Mouse (Mus musculus): ENCODE measurements around the gene Igf2r. TPM values are rescaled to one million over a fixed set of nuclear protein-coding genes. Genes with fewer than 3 reads are reported as not detected.
A peak's percentile ranks its signal among the peaks of the same experiment; 100 is the strongest.

The Igf2r gene
- polyA plus RNA-seq, 3 experiments from 2014 or later: 14.8 to 40.1 (median 36.0) TPM

DNA sequence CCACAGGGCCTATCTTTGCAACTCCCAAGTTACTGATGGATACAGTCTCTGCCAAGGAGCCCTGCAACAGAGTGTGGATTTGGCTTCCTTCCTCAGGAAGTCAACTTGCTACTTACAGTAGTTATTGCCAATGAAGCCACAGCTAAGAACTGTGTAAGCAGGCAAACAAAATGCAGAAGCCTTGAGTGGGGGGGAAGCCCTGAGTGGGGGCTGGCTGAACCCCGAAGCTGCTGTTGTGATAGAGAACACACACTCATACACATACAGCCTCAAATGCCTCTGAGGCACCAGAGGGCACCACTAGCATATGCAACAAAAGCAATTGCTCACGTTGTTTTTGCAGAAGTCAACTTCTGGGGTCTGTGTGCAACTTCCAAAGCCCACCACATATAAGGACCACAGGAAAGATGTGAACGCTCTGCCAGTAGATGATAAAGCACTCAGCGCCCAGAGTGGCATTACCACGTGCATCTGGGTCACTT lies 55.3 kb downstream of the Igf2r start:
- ATAC-seq: no peak

DNA sequence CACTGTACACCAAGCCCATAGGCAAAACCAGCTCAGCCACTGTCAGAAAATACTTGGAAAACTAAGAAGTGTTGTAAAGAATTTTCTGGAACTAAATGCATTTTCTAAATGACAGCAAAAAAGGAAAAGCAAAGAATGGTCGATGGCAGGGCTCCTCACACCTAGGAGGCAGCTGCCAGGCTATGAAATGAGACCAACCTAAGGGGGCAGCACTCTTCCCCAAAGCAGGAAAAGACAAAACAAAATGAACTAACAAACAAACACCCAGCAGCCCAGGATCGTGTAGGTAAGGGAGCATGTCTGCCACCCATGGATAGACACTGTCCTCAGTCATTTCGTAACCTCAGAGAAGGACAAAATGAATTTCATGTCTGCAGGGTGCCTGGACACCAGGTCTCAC lies 56.5 kb downstream of the Igf2r start:
- no peak for ATAC-seq

DNA sequence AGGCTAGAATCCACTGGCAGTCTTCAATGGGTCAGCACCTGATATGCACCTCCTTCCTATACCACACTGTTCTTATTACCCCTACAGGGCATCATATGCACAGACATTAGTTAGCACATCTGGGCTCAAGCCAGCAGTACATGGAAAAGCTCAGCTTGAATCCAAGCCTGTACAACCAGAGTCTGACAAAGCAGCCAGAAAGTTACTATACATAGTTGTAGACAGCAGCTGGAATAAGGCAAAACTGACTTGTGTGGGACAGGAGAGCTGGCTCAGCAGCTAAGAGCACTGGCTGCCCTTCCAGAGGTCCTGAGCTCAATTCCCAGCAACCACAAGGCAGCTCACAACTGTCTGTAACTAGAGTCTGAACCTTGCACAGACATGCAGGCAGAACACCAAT lies 57.3 kb downstream of the Igf2r start:
- ATAC-seq: no peak

DNA sequence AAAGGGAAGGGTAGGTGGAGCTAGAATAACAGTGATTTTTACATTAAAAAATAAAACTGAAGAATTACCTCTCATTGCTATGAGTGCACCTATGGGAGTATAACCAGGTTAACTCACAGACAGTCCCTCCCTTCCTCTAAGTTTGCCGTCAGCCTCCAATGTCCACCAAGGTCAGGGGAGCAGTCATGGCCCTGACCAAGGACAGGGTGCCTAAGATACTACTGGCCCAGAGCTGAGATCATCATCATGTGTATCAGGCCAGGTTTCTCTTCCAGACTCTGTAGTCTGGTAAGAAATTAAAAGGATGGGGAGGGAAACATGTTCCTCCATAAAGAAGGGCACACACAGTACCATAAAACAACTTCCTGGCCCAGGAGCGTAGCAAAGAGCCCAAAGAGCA lies 58.5 kb downstream of the Igf2r start:
- no peak for ATAC-seq

DNA sequence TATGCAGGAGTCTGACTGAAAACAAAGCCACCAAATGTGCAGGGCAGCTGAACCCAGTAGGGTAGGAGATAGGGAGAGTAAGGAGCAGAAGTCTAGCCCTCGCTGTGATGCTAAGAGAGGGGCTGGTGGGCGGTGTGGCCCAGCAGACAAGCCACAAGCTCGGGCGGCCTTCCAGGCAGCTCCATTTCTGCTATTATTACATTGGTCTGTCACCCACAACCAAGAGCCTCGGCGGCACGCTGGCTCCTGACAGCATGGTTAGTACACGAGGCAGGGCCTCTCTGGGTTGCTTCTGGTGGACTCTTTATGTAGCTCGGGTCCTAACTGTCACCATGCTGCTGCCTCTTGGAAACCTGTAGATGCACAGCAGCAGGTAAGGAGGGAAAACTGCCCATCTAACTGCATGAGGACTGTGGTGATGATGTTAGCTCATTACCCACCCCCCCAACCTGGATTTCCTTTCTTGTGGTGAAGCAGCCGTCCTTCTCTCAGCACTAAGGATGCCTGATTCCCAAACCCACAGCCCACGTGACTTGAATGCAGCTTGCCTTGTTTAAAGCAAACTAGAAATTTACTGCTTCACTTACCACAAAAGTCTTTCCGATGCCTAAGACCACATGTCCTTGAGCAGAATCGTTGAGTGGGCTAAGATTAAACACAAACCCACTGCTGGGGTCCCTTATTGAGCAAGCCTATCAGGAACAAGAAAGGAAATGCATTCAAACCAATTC lies 59.2 kb downstream of the Igf2r start:
- no peak for ATAC-seq

DNA sequence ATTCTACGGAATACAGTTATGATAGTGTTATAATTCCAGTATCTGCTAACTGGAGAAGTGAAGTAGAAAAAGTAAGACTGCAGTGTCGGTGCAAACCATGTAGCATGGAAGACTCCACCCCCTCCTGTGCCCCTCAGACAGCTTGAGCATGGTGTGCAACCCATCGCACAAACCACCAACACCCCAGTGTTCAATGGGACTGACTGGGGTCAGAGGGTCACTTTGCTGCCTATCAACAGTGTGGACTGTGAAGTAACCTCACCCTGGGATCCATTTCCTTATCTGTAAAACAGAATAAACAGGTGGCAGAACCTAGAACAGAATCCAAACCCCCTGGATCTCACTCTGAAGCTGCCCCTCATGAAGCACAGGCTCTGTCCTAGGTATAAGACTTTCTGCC lies 61.1 kb downstream of the Igf2r start:
- no peak for ATAC-seq

DNA sequence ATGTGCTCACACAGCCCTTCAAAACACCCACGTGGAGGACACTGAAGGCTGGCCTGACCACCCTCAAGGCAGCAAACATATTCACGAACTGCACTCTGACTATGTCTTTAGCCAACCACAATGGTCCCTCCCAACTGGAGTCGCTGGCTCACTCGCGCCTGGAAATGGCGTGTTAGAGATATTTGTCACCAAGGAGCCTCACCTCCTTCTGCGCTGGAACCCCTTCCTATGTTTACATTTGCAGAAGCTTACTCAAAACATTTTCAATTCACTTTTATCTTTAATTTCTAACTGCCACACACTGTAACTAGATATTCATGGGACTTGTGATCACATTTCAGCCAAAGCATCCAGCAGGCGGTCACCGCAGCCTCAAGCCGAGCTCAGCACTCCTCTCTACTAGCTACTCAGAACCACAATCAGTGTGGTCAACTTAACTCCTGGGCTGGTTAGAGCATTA lies 62.8 kb downstream of the Igf2r start:
- no peak for ATAC-seq

DNA sequence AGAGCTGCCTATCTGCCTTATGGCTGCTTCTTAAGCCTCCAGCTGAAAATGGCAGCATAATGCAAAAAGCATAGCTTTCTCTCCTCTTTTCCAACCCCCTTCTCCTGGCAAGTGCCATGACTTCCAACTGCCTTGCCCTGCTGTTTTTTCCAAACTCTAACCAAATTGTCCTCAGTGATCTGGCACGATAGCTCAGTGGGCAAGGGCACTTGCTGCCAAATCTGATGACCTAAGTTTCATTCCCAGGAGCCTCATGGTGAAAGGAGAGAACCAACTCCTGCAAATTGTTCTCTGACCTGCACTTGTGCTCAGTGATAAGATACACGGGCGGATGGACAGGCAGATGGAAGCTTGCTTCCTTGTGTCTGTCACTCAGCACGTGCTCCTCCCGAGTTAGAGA lies 66.6 kb downstream of the Igf2r start:
- ATAC-seq: no peak

DNA sequence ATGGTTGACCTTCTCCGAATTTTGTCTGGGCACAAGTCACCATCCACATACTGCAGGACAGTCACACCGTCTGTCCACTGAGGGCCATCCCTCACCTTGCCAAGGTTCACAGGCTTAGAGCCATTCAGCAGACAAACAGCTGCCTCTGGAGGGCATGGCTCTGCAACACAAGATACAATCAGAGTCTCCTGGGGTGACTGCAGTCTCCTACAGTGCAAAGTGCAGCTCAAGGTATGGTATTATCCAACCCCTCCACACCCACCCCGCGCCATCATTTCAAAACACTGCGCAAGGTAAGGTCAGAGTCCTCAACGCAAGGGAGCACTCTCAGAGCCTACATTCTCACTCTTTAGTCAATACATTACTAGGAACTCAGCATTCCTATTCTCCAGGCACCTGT lies 69.1 kb downstream of the Igf2r start:
- no peak for ATAC-seq

DNA sequence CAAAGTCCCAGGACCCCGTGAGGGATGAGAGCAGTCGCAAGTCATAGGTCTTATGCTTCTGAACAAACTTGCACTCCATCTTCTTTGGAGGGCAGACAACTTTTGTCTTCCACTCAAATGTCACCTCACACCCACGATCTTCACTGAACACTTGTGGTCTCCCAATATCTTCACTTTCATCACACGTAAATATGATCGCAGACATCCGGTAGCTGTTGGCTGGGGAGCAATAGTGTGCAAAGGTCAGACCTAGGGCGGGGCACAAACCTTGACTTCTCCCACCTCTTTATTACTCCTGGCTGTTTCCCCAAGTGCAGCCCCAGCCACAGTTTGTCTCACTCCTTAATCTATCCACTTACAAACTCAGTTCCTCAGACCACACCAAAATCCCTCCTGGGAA lies 77.6 kb downstream of the Igf2r start:
- ATAC-seq: peak; percentile 95

DNA sequence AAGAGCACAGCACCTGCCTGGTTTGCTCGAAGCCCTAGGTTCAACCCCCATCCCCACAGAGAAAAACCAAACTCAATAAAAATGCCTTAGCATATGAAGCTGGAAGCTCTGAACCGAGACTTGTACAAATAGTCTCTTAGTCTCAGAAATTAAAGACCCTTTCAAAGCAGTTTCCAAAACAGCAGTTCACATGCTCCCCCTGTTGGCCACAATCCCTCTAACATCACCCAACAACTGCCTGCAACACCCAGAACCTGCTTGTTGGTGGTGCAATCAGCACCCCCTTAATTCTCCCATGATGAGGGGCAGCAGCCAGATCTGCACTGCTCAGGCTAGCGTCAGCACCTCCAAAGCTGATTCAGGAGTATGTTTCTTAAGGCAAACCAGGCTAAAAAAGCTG lies 79.9 kb downstream of the Igf2r start:
- no peak for ATAC-seq

DNA sequence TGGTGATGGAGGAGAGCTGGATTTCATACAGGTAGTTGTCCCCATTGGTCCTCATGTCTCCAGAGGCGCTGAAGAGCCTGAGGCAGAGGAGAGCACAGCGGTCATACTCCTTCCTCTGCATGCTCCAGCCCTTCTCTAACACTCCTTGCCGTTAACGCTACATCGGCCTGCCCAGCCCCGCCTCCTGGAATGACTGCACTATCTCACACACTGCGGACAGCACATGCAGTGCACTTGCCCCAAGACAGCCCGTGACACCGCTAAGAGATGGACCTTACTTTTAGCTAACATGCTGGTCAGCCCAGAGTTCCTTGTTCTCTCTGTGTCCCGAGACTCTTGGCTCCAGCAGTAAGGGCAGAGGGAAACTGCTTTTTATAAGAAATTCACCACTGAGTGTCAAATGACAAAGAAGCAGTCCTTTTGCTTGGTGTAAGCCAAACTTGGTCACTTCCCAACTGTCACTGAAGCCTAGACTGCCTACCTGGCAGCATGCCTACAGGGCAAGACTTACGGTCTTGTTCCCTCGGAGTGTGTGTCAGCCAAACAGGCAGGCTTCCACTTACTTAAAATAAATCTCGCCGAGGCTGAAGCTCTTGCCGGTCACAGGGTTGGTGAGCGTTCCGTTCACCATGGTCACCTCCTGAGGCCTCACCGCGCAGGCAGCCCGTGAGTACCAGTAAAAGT lies 80.9 kb downstream of the Igf2r start:
- ATAC-seq: no peak

DNA sequence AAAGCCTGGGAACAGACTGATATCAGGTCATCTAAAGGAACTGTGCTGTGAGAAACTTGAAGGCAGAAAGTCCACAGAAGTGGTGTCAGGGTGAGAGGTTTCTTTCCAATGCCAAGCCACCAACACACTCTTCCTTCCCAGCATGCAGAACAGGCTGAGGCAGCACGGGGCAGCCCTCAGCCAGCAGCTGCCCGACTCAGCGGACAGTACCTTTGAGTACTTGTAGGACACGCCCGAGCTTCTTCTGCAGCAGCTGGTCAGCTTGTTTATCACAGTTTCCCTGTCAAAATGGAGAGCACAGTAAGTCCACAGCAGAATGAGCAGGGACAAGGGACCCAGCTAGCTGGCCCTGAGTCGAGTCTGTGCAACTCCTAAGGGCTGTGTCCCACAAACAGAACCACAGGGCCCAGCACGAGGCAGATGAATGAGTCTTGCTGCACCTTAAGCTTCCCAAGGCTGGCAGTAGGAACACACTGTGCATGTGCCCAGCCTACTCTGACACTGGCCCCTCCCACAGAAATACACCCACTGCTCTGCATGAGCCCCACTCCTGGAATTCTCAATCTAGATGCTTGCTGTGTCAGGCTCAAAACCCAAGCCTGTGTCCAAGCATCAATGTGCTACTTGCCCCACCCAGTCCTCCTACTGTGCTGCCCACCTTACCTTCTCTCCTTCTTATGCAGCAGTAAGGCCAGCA lies 84.4 kb downstream of the Igf2r start:
- ATAC-seq: no peak

DNA sequence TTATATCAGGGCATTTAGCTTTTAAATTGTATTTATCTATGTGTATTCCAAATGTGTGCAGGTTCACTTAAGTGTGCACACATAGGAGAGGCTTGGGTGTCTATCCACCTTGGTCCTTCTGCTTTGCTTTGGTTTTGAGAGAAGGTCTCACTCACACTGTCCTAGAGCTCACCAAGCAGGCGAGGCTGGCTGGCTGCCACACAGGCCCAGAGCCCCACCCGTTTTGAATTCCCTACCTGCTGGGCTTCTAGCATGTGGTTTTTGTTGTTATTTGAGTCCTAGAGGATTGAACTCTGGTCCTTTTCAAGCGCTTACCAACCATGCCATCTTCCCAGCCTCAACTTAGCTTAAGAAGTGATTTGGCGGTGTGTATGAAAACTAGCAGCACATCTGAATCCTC lies 85.1 kb downstream of the Igf2r start:
- no peak for ATAC-seq

DNA sequence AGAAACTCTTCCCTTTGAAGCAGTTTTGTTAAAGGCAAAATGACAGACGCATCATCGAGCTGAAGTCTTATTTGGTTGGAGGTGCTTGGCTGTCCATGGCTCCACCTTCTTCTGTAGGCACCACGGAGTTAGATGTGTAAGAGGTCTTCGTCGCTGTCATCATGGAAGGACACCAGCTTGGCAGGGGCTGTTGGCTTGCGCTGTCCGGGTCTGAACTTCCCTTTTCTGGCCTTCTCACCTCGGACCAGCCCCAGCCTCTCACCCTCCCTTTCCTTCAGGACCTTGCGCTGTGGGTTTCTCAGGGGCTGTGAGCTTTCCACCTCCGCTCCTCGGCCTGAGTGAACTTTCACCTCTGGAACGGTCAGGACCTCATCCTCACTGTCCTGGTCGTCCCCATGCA lies 85.9 kb downstream of the Igf2r start:
- no peak for ATAC-seq

DNA sequence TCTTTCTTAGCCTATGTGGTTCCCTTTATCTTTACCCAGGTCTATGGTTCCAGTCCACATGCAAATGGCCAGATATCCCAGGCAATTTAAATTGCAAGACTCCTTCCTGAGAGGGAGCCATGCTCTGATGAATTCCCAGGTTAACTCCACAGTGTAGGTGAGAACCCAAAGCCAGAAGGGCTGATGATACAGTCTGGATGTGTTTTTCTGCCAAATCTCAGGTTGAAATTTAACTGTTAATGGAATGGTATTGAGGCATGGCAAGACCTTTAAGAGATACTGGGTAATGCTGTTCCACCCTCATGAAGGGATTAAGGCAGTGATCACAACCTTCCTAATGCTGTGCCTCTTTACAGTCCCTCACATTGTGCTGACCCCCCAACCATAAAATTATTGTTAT lies 91.2 kb downstream of the Igf2r start:
- ATAC-seq: no peak

DNA sequence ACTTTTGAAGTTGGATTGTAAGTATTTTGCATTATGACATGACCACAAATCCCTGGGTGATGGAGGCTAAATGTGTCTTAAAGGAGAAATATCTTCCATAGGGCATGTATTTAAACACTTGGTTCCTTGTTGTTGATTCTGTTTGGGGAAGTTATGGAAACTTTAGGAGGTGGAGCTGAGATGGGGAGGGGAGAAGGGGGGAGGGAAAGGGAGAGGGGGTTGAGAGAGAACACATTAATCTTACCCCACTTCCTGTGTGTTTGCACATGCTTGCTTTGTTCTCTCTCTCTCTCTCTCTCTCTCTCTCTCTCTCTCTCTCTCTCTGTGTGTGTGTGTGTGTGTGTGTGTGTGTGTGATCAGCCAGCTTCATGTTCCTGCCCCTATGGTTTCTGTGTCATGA lies 92.3 kb downstream of the Igf2r start:
- ATAC-seq: peak; percentile 59

DNA sequence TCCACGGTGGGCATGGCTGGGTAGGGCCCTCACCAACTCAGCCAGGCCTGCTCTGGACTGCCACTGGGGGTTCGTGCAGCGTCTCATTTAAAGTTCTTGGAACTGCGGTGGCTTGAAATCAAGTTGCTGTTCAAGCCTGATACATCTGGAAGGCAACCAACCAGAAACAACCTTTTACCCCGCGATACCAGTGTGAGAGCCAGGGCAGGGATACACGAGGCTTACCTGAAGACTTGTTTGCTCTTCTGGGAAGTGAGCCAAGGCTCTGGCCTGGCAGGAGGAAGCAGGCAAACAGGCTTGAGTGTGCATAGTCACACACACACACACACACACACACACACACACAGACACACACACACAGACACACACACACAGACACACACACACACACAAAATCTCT lies 93.8 kb downstream of the Igf2r start, which contains the start of gene Slc22a1:
Gene Slc22a1, minus strand, starts transcription at position 184 of the 400 bp plus-strand sequence.
- no peak for ATAC-seq

DNA sequence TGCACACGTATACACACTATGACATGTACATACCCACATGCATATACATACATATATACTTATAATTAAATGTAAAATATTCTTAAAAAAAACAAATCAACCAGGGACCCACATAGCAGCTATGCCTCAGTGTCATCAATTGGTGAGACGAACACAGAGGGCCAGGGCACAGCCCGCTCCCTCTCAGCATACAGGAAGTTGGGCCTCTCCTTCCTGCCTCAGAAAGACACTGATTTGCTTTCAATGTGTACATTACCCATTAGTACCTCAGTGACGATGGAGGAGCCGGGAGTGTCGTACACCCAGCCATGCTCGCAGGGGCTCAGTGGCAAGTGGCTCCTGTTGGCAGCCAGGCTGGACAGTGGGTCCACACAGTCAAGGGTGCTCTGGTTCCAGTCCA lies 94.5 kb downstream of the Igf2r start:
- peak; percentile 81 for ATAC-seq

DNA sequence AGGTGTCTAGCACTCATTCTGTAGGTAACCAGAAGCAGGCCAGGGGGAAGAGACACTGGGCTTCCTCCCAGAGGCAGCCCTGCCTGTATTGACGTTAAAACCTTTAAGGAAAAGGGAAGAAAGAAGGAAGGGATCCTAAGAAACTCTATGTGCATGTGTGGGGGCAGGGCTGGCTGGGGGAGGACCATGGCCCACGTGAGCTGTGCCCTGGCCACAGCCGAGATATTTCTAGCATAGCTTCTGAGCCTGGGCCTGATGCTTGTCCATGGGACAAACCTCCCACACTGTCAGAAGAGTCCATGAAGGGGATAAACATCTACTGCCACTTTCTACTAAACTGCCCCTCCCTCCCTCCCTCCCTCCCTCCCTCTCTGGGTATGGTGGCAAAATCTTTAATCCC lies 95.6 kb downstream of the Igf2r start:
- no peak for ATAC-seq

DNA sequence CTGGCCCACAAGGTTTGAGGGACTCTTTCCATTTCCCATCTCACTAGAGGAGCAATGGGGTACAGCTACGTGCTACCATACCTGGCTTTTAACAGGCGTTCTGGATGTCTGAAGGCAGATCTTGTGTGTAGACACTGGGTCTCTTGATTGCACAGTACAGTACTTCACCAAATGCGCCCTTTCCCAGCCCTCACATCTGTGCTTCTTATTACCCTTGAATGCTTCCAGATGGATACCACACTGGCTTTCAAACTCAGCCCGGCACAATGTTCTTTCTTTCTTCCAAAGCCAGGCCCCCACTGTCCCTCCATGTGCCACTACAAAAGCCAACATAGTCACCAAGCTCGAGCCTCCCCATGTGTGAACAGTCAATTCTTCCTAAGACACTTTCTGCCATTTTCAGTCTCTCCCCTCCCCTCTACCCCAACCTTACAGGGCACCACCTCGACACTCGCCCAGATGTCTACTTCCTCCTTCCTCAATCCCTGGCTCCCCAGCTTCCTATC lies 97.1 kb downstream of the Igf2r start:
- ATAC-seq: no peak

DNA sequence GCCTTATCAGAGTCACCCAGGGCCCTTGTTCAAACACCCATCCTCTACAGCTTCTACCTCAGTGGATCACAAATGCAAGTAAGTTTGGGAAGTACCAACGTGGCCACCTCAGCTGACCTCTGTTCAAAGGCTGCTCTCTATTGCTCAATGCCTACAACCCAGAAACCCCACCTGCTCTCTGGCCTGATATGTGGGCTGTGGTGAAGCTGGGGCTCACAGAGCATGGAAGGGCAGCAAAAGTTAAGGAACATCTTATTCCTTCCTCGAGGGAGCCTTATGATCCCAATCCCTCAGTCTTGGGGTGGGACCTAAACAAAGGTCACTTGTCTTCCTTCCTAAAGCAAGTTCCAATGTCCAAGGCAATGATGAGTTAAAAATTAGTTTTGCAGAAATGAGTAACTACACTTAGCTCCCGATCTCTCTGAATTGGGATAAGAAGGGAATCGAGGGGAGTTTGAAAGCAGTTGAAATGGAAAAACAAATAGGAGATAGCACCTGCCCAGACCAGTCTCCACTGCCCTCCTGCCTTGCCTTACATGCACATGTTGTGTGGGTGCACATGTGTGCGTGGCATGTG lies 98.3 kb downstream of the Igf2r start:
- ATAC-seq: no peak

DNA sequence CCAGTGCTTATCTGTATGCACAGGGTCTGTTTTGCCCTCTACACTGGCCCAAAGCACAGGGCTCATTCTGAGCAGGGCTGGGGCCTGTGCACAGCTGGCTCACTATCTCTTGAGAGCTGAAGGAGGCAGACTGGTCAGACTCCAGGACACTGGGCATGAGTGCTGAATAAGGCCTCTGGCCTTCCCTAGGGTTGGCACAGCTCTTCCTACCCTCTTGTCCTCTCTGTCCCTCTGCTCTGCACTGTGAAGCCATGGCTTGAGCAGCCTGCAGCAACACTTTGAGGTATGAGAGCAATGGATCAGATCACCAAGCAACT lies 100.1 kb downstream of the Igf2r start:
- ATAC-seq: no peak
